In the genomic region with DNA sequence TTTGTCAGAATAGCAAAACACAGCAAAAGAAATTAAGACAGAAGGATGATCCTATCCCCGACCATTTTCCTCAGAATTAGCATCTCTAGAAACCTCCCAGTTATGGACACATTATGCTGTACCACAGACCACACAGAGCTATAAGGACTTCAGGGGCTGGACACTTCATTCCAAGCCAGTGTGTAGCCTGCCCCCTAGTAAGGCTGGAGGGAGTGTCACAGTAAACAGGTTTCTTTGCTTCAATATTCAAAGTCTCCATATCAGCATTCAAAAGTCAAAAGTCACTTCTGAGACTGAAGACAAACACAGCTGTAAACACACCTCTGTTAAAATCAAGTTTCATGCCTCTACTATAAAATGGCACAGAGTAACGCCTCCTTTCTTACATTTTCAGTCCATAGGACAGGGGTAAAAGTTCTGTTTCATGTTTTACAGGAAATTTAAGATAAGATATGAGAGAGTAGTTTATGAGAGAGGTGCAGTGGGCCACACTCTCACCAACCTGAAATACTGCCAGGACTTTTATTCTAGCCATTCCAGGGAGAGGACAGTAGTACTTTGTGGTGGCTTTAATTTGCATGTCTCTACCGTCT, we compare ENCODE assay signal across 15 mouse cellular contexts.
"Had no signal": no experiment of that assay in that cellular context is flagged by ENCODE, and none has a peak within 500 bp of the region (broad histone marks: within the 10 kb centered on the region; RNA-seq: fewer than 3 reads in every experiment).

No protein-coding gene starts in this region.

- DNase-seq: lung, adult 18-20 months; lung, embryonic 14.5 days; lung, postnatal 10 days; lung, postnatal 4 days; midbrain, embryonic 14.5 days; right cerebral cortex, postnatal 14 days; thymus, adult 18-20 months; thymus, postnatal 14 days; thymus, postnatal 36 days had no signal

- H3K27ac ChIP-seq: midbrain, embryonic 10.5 days; midbrain, embryonic 12.5 days; neural tube, embryonic 13.5 days; neural tube, embryonic 15.5 days had no signal

- H3K9me3 ChIP-seq: midbrain, embryonic 10.5 days; midbrain, embryonic 12.5 days; neural tube, embryonic 13.5 days; neural tube, embryonic 15.5 days had no signal

- H3K4me1 ChIP-seq: midbrain, embryonic 12.5 days; neural tube, embryonic 13.5 days; neural tube, embryonic 15.5 days had no signal

- H3K9ac ChIP-seq: lung, embryonic 14.5 days; midbrain, embryonic 12.5 days; neural tube, embryonic 13.5 days; neural tube, embryonic 15.5 days had no signal

- H3K4me2 ChIP-seq: lung, embryonic 14.5 days; midbrain, embryonic 12.5 days; neural tube, embryonic 13.5 days; neural tube, embryonic 15.5 days had no signal

- ATAC-seq: midbrain, embryonic 16.5 days had no signal

- H3K27me3 ChIP-seq: midbrain, embryonic 12.5 days; neural tube, embryonic 13.5 days; neural tube, embryonic 15.5 days had no signal

- H3K36me3 ChIP-seq: midbrain, embryonic 10.5 days; midbrain, embryonic 12.5 days; neural tube, embryonic 13.5 days; neural tube, embryonic 15.5 days had no signal

- H3K4me3 ChIP-seq: midbrain, embryonic 10.5 days; midbrain, embryonic 12.5 days; myocyte; neural tube, embryonic 13.5 days; neural tube, embryonic 15.5 days had no signal
